Mouse (Mus musculus): Measurements from ENCODE around the gene Herc2. TPM values are rescaled to one million over a fixed set of nuclear protein-coding genes. Genes with fewer than 3 reads are reported as not detected.

Gene Herc2
- polyA plus RNA-seq, 2 experiments = 24.5 to 28.3 TPM

GRCm38 (mm10) chr7:56102293-56102847, 52.4 kb downstream of the Herc2 start:
- H3K9ac ChIP-seq (ENCODE audit: low read depth, low read length, severe bottlenecking) = no peak overlapping the region
- no peak overlapping the region for H3K27ac ChIP-seq (replicated peaks; ENCODE audit: low read depth, low read length)
- TF ChIP-seq POLR2A (IDR thresholded peaks at IDR 0.05; ENCODE audit: borderline replicate concordance, extremely low read depth, insufficient read depth, insufficient read length) = no peak
- H3K4me2 ChIP-seq (replicated peaks; ENCODE audit: low read depth, low read length, severe bottlenecking) = no peak overlapping the region
- no peak for ATAC-seq (ENCODE audit: low FRiP score, low read depth)
- no peaks in the 10 kb centered on the region for H3K27me3 ChIP-seq (ENCODE audit: control insufficient read depth, insufficient read depth, low read length)
- WGBS = 85% methylated on average over 5 of the region's 5 CpGs
- H3K4me1 ChIP-seq (ENCODE audit: control insufficient read depth, insufficient read depth, low read length) = no peaks in the 10 kb centered on the region
- no peak for DNase-seq (ENCODE audit: low spot score)
- H3K4me3 ChIP-seq (replicated peaks; ENCODE audit: low read length) = no peak overlapping the region
- H3K36me3 ChIP-seq (ENCODE audit: control insufficient read depth, insufficient read depth, low read length) = peaks cover 55% of the 10 kb centered on the region
- H3K9me3 ChIP-seq (ENCODE audit: control insufficient read depth, low read length) = no peaks in the 10 kb centered on the region

DNA sequence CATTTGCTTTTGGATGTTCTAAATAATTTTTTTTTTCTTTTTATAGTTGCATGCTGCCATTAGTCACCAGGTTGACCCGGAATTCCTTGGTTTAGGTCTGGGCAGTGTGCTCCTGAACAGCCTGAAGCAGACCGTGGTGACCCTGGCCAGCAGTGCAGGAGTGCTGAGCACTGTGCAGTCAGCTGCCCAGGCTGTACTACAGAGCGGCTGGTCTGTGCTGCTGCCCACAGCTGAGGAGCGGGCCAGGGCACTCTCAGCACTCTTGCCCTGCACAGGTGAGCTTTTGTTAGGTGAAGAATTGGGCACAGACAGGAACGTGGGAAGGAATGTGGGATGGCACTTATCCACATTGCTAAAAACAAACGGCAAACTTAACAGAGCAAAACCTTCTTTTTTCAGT, 63.0 kb downstream of the Herc2 start:
- Histone ChIP-seq H3K36me3 (ENCODE audit: control insufficient read depth, insufficient read depth, low read length) (peaks cover 54% of the 10 kb centered on the region), H3K4me2 (replicated peaks; ENCODE audit: low read depth, low read length, severe bottlenecking) (no peak overlapping the region), H3K27ac (replicated peaks; ENCODE audit: low read depth, low read length) (no peak overlapping the region), H3K9ac (ENCODE audit: low read depth, low read length, severe bottlenecking) (no peak overlapping the region), H3K4me1 (ENCODE audit: control insufficient read depth, insufficient read depth, low read length) (no peaks in the 10 kb centered on the region), H3K4me3 (replicated peaks; ENCODE audit: low read length) (no peak overlapping the region), H3K27me3 (ENCODE audit: control insufficient read depth, insufficient read depth, low read length) (no peaks in the 10 kb centered on the region), H3K9me3 (ENCODE audit: control insufficient read depth, low read length) (no peaks in the 10 kb centered on the region)
- TF ChIP-seq POLR2A (IDR thresholded peaks at IDR 0.05; ENCODE audit: borderline replicate concordance, extremely low read depth, insufficient read depth, insufficient read length) = no peak
- DNase-seq (ENCODE audit: low spot score) (no peak), ATAC-seq (ENCODE audit: low FRiP score, low read depth) (no peak)
- 94% methylated on average over 6 of the region's 6 CpGs for whole genome bisulfite sequencing

- DNase-seq (ENCODE audit: low spot score) (peak; percentile 3), ATAC-seq (ENCODE audit: low FRiP score, low read depth) (no peak)
- TF ChIP-seq POLR2A (IDR thresholded peaks at IDR 0.05; ENCODE audit: borderline replicate concordance, extremely low read depth, insufficient read depth, insufficient read length) = no peak
- Histone ChIP-seq H3K4me1 (ENCODE audit: control insufficient read depth, insufficient read depth, low read length) (no peaks in the 10 kb centered on the region), H3K9me3 (ENCODE audit: control insufficient read depth, low read length) (no peaks in the 10 kb centered on the region), H3K27ac (replicated peaks; ENCODE audit: low read depth, low read length) (no peak overlapping the region), H3K27me3 (ENCODE audit: control insufficient read depth, insufficient read depth, low read length) (no peaks in the 10 kb centered on the region), H3K4me3 (replicated peaks; ENCODE audit: low read length) (no peak overlapping the region), H3K9ac (ENCODE audit: low read depth, low read length, severe bottlenecking) (no peak overlapping the region), H3K36me3 (ENCODE audit: control insufficient read depth, insufficient read depth, low read length) (peaks cover 43% of the 10 kb centered on the region), H3K4me2 (replicated peaks; ENCODE audit: low read depth, low read length, severe bottlenecking) (no peak overlapping the region)
- WGBS = 66% methylated on average over 1 of the region's 1 CpGs
These were observed 64.2 kb downstream of the Herc2 start for GRCm38 (mm10) chr7:56114148-56114547.

GRCm38 (mm10) chr7:56120968-56121367, 71.0 kb downstream of the Herc2 start:
- no peak for TF ChIP-seq POLR2A (IDR thresholded peaks at IDR 0.05; ENCODE audit: borderline replicate concordance, extremely low read depth, insufficient read depth, insufficient read length)
- H3K9me3 ChIP-seq (ENCODE audit: control insufficient read depth, low read length) = no peaks in the 10 kb centered on the region
- no peak overlapping the region for H3K9ac ChIP-seq (ENCODE audit: low read depth, low read length, severe bottlenecking)
- 85% methylated on average over 7 of the region's 7 CpGs for WGBS
- H3K36me3 ChIP-seq (ENCODE audit: control insufficient read depth, insufficient read depth, low read length) = peaks cover 34% of the 10 kb centered on the region
- H3K4me1 ChIP-seq (ENCODE audit: control insufficient read depth, insufficient read depth, low read length) = no peaks in the 10 kb centered on the region
- H3K27ac ChIP-seq (replicated peaks; ENCODE audit: low read depth, low read length) = no peak overlapping the region
- H3K4me3 ChIP-seq (replicated peaks; ENCODE audit: low read length) = no peak overlapping the region
- ATAC-seq (ENCODE audit: low FRiP score, low read depth) = no peak
- H3K27me3 ChIP-seq (ENCODE audit: control insufficient read depth, insufficient read depth, low read length) = no peaks in the 10 kb centered on the region
- no peak overlapping the region for H3K4me2 ChIP-seq (replicated peaks; ENCODE audit: low read depth, low read length, severe bottlenecking)
- no peak for DNase-seq (ENCODE audit: low spot score)

DNA sequence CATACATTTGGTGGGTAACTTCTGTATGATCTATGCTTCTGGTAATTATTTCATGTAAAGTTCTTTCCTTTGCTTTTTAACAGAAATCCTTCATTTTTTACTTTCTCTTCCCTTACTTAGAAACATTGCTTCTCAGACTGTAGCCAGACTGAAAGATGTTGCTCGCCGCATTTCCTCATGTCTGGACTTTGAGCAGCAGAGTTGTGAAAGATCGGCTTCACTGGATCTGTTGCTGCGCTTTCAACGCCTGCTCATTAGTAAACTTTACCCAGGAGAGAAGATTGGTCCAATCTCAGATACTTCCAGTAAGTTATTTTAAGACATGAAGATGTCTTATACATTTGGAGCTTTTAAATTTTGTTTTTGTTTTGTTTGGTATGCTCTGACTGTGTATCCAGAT, 71.4 kb downstream of the Herc2 start:
- H3K27me3 ChIP-seq (ENCODE audit: control insufficient read depth, insufficient read depth, low read length) = no peaks in the 10 kb centered on the region
- no peak overlapping the region for H3K9ac ChIP-seq (ENCODE audit: low read depth, low read length, severe bottlenecking)
- ATAC-seq (ENCODE audit: low FRiP score, low read depth) = no peak
- DNase-seq (ENCODE audit: low spot score) = no peak
- H3K4me1 ChIP-seq (ENCODE audit: control insufficient read depth, insufficient read depth, low read length) = no peaks in the 10 kb centered on the region
- no peaks in the 10 kb centered on the region for H3K9me3 ChIP-seq (ENCODE audit: control insufficient read depth, low read length)
- peaks cover 33% of the 10 kb centered on the region for H3K36me3 ChIP-seq (ENCODE audit: control insufficient read depth, insufficient read depth, low read length)
- no peak for TF ChIP-seq POLR2A (IDR thresholded peaks at IDR 0.05; ENCODE audit: borderline replicate concordance, extremely low read depth, insufficient read depth, insufficient read length)
- no peak overlapping the region for H3K27ac ChIP-seq (replicated peaks; ENCODE audit: low read depth, low read length)
- WGBS = 96% methylated on average over 5 of the region's 5 CpGs
- no peak overlapping the region for H3K4me3 ChIP-seq (replicated peaks; ENCODE audit: low read length)
- H3K4me2 ChIP-seq (replicated peaks; ENCODE audit: low read depth, low read length, severe bottlenecking) = no peak overlapping the region

GRCm38 (mm10) chr7:56128080-56128479, 78.1 kb downstream of the Herc2 start:
- Histone ChIP-seq H3K4me1 (ENCODE audit: control insufficient read depth, insufficient read depth, low read length) (no peaks in the 10 kb centered on the region), H3K36me3 (ENCODE audit: control insufficient read depth, insufficient read depth, low read length) (peaks cover 45% of the 10 kb centered on the region), H3K27me3 (ENCODE audit: control insufficient read depth, insufficient read depth, low read length) (no peaks in the 10 kb centered on the region), H3K9ac (ENCODE audit: low read depth, low read length, severe bottlenecking) (no peak overlapping the region), H3K27ac (replicated peaks; ENCODE audit: low read depth, low read length) (no peak overlapping the region), H3K4me3 (replicated peaks; ENCODE audit: low read length) (no peak overlapping the region), H3K9me3 (ENCODE audit: control insufficient read depth, low read length) (no peaks in the 10 kb centered on the region), H3K4me2 (replicated peaks; ENCODE audit: low read depth, low read length, severe bottlenecking) (no peak overlapping the region)
- WGBS = 98% methylated on average over 3 of the region's 3 CpGs
- ATAC-seq (ENCODE audit: low FRiP score, low read depth) (no peak), DNase-seq (ENCODE audit: low spot score) (no peak)
- no peak for TF ChIP-seq POLR2A (IDR thresholded peaks at IDR 0.05; ENCODE audit: borderline replicate concordance, extremely low read depth, insufficient read depth, insufficient read length)
